Mouse (Mus musculus): Measurements from ENCODE around the gene Tmem178b. TPM values are rescaled to one million over a fixed set of nuclear protein-coding genes. Genes with fewer than 3 reads are reported as not detected.

Gene Tmem178b
- total RNA-seq (2023) = not detected in 4 replicates

DNA sequence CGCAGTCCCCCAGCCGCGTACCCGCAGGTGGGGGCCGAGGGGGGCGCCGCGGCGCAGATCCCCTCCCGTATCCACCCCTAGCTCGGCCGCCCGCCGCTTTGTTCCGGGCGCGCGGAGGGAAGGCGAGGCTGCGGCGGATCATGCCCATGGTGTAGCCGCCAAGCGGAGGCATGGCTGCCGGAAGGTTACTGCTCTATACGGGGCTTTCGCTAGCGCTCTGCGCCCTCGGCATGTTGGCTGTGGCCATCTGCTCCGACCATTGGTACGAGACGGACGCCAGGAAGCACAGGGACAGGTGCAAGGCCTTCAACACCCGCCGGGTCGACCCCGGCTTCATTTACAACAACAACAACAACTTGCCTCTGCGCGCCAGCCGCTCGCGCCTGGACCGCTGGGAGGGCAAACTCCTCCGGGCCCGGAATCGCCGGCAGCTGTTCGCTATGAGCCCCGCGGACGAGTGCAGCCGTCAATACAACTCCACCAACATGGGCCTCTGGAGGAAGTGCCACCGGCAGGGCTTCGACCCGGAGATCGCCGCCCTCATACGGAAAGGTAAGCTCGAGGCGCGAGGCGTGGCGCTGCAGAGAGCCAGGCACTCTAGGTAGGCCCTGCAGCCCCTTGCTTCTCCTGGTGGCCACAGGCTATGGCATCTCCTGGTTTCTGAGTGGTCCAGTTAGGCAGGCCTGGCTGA lies at the start of gene Tmem178b:
Tmem178b (plus strand) TSS at position 371 of the 691 bp plus-strand sequence.

Other genes with a start within 250 kb of the Tmem178b start
- gene Braf, start 147.8 kb upstream of the Tmem178b start, total RNA-seq (2023) = 35.1 to 42.3 TPM (median 39.0 TPM) in 4 replicates
- gene Mrps33, start 62.3 kb upstream of the Tmem178b start, total RNA-seq (2023) = 31.7 to 40.5 TPM (median 36.7 TPM) in 4 replicates

Measured in B cell, adult 62 days (primary cell).